Mouse (Mus musculus) myocyte (in vitro differentiated cells): ENCODE measurements at regions not wholly inside any gene's neighbourhood (a gene's known extent, or its start where the extent isn't known, plus 50 kb on each side); places are given as distances from the start of the nearest gene placed in this dataset.
A peak's percentile ranks its signal among the peaks of the same experiment; 100 is the strongest.

Source experiments
- H3K27me3 ChIP-seq: one replicate; pipeline ENCODE4 v1.6.1; 2011; ENCODE audit not compliant: control insufficient read depth, insufficient read depth, insufficient read length
- H3K36me3 ChIP-seq: one replicate; pipeline ENCODE4 v1.6.1; 2011; ENCODE audit not compliant: control insufficient read depth, insufficient read depth
- H3K4me2 ChIP-seq: one replicate; pipeline ENCODE4 v1.6.1; 2011; ENCODE audit warnings: low read depth, control low read depth
- H3K4me3 ChIP-seq: one replicate; pipeline ENCODE4 v1.5.1; 2011; ENCODE audit warnings: mild to moderate bottlenecking, control low read depth, moderate library complexity
- H3K79me2 ChIP-seq: one replicate; pipeline ENCODE4 v1.6.1; 2011; ENCODE audit not compliant: control insufficient read depth, insufficient read depth
- H3ac ChIP-seq: one replicate; pipeline ENCODE4 v1.6.1; 2011; ENCODE audit not compliant: control insufficient read depth, insufficient read length
- CEBPB ChIP-seq: IDR thresholded peaks from 2 replicates; pipeline ENCODE4 v1.6.1; 2011; ENCODE audit warnings: mild to moderate bottlenecking, moderate library complexity; ENCODE audit not compliant: poor library complexity, insufficient read depth, severe bottlenecking
- E2F4 ChIP-seq: IDR thresholded peaks from one replicate; pipeline ENCODE4 v1.6.1; 2011; ENCODE audit warnings: mild to moderate bottlenecking, control low read depth, moderate library complexity; ENCODE audit not compliant: insufficient read depth
- MAX ChIP-seq: IDR thresholded peaks from one replicate; pipeline ENCODE4 v1.6.1; 2011; ENCODE audit warnings: low read depth, mild to moderate bottlenecking, control low read depth
- MYOD1 ChIP-seq, 3 experiments: IDR thresholded peaks; one replicate each; pipeline ENCODE4 v1.6.1; 2011; ENCODE audit warnings: control low read depth in 2 of 3, low read depth in 2 of 3, mild to moderate bottlenecking in 2 of 3, moderate library complexity in 1 of 3; ENCODE audit not compliant: insufficient read length in 2 of 3, control insufficient read depth in 1 of 3
- MYOG ChIP-seq, 3 experiments: IDR thresholded peaks; one replicate each; pipeline ENCODE4 v1.6.1; 2011; ENCODE audit warnings: control low read depth in 2 of 3, low read depth in 2 of 3, mild to moderate bottlenecking in 2 of 3; ENCODE audit not compliant: insufficient read length in 2 of 3, control insufficient read depth in 1 of 3, insufficient read depth in 1 of 3
- POLR2A ChIP-seq: IDR thresholded peaks from one replicate; pipeline ENCODE4 v1.6.1; 2011; ENCODE audit warnings: low read depth, mild to moderate bottlenecking, control low read depth, moderate library complexity; ENCODE audit not compliant: insufficient read length
- POLR2AphosphoS2 ChIP-seq: IDR thresholded peaks from one replicate; pipeline ENCODE4 v1.6.1; 2011; ENCODE audit warnings: low read depth, control low read depth; ENCODE audit not compliant: insufficient read length
- REST ChIP-seq: IDR thresholded peaks from one replicate; pipeline ENCODE4 v1.6.1; 2011; ENCODE audit warnings: mild to moderate bottlenecking, control low read depth, moderate library complexity; ENCODE audit not compliant: insufficient read depth, insufficient read length
- SRF ChIP-seq: IDR thresholded peaks from one replicate; pipeline ENCODE4 v1.6.1; 2011; ENCODE audit warnings: low read depth; ENCODE audit not compliant: control insufficient read depth, insufficient read length
- TCF12 ChIP-seq: IDR thresholded peaks from one replicate; pipeline ENCODE4 v1.6.1; 2011; ENCODE audit warnings: mild to moderate bottlenecking, control low read depth; ENCODE audit not compliant: poor library complexity, insufficient read depth, severe bottlenecking
- TCF3 ChIP-seq: IDR thresholded peaks from one replicate; pipeline ENCODE4 v1.6.1; 2011; ENCODE audit warnings: low read depth, control low read depth; ENCODE audit not compliant: insufficient read length
- USF1 ChIP-seq: IDR thresholded peaks from one replicate; pipeline ENCODE4 v1.6.1; 2011; ENCODE audit warnings: low read depth, mild to moderate bottlenecking, control low read depth, moderate library complexity

- no peaks in the 10 kb centered on the region for H3K27me3 ChIP-seq
- no peak overlapping the region for H3K4me3 ChIP-seq
- no peak overlapping the region for H3K4me2 ChIP-seq
- TF ChIP-seq MYOD1 (IDR thresholded peaks at IDR 0.05; ENCODE audit: control insufficient read depth in 1 of 3, insufficient read length in 2 of 3, low read depth in 2 of 3) (no peak), POLR2A (no peak), CEBPB (no peak), TCF3 (no peak), MAX (no peak), TCF12 (no peak), SRF (no peak), POLR2AphosphoS2 (no peak), E2F4 (no peak), MYOG (IDR thresholded peaks at IDR 0.05; ENCODE audit: control insufficient read depth in 1 of 3, insufficient read depth in 1 of 3, insufficient read length in 2 of 3, low read depth in 2 of 3) (no peak), USF1 (no peak), REST (no peak)
- no peaks in the 10 kb centered on the region for H3K79me2 ChIP-seq
- no peak overlapping the region for H3ac ChIP-seq
- no peaks in the 10 kb centered on the region for H3K36me3 ChIP-seq
Observed at GRCm38 (mm10) chr3:42587296-42587932, 845.0 kb downstream of the D3Ertd751e start.

GRCm38 (mm10) chr3:42589516-42589915 is 847.1 kb downstream of the D3Ertd751e start:
- Histone ChIP-seq H3K36me3 (no peaks in the 10 kb centered on the region), H3K4me3 (no peak overlapping the region), H3K27me3 (no peaks in the 10 kb centered on the region), H3K79me2 (no peaks in the 10 kb centered on the region), H3K4me2 (peak overlapping the region; percentile 21), H3ac (no peak overlapping the region)
- TF ChIP-seq POLR2AphosphoS2, result no peak
- no peak for TF ChIP-seq SRF
- no peak for TF ChIP-seq TCF3
- no peak for TF ChIP-seq TCF12
- TF ChIP-seq CEBPB, result 0 out of 2 replicates have a peak, but pooled peaks have one; percentile 33
- no peak for TF ChIP-seq MAX
- no peak for TF ChIP-seq REST
- no peak for TF ChIP-seq MYOG (IDR thresholded peaks at IDR 0.05; ENCODE audit: control insufficient read depth in 1 of 3, insufficient read depth in 1 of 3, insufficient read length in 2 of 3, low read depth in 2 of 3)

GRCm38 (mm10) chr3:42590126-42590525 is 847.7 kb downstream of the D3Ertd751e start:
- H3K4me2 ChIP-seq, result no peak overlapping the region
- no peaks in the 10 kb centered on the region for H3K79me2 ChIP-seq
- H3K4me3 ChIP-seq, result no peak overlapping the region
- 0 out of 2 replicates have a peak, but pooled peaks have one; percentile 30 for TF ChIP-seq CEBPB
- no peak for TF ChIP-seq MAX
- TF ChIP-seq MYOD1 (IDR thresholded peaks at IDR 0.05; ENCODE audit: control insufficient read depth in 1 of 3, insufficient read length in 2 of 3, low read depth in 2 of 3), result no peak
- TF ChIP-seq POLR2A, result no peak
- no peaks in the 10 kb centered on the region for H3K27me3 ChIP-seq
- no peak overlapping the region for H3ac ChIP-seq
- H3K36me3 ChIP-seq, result no peaks in the 10 kb centered on the region

GRCm38 (mm10) chr3:42593792-42594433 is 851.5 kb downstream of the D3Ertd751e start:
- Histone ChIP-seq H3K4me2 (no peak overlapping the region), H3K79me2 (no peaks in the 10 kb centered on the region), H3K36me3 (no peaks in the 10 kb centered on the region), H3ac (no peak overlapping the region), H3K4me3 (no peak overlapping the region), H3K27me3 (no peaks in the 10 kb centered on the region)
- TF ChIP-seq USF1 (no peak), E2F4 (no peak), REST (no peak), TCF3 (no peak), MAX (no peak), CEBPB (no peak), SRF (no peak), MYOG (IDR thresholded peaks at IDR 0.05; ENCODE audit: control insufficient read depth in 1 of 3, insufficient read depth in 1 of 3, insufficient read length in 2 of 3, low read depth in 2 of 3) (no peak), POLR2A (no peak), POLR2AphosphoS2 (no peak), MYOD1 (IDR thresholded peaks at IDR 0.05; ENCODE audit: control insufficient read depth in 1 of 3, insufficient read length in 2 of 3, low read depth in 2 of 3) (no peak), TCF12 (no peak)

GRCm38 (mm10) chr3:42596686-42597085 is 854.3 kb downstream of the D3Ertd751e start:
- Histone ChIP-seq H3K4me2 (no peak overlapping the region), H3K4me3 (no peak overlapping the region), H3K27me3 (no peaks in the 10 kb centered on the region), H3ac (no peak overlapping the region), H3K79me2 (no peaks in the 10 kb centered on the region), H3K36me3 (no peaks in the 10 kb centered on the region)
- no peak for TF ChIP-seq MYOD1 (IDR thresholded peaks at IDR 0.05; ENCODE audit: control insufficient read depth in 1 of 3, insufficient read length in 2 of 3, low read depth in 2 of 3)
- TF ChIP-seq MYOG (IDR thresholded peaks at IDR 0.05; ENCODE audit: control insufficient read depth in 1 of 3, insufficient read depth in 1 of 3, insufficient read length in 2 of 3, low read depth in 2 of 3), result no peak
- TF ChIP-seq TCF12, result no peak
- no peak for TF ChIP-seq POLR2A
- TF ChIP-seq MAX, result no peak
- TF ChIP-seq TCF3, result no peak
- no peak for TF ChIP-seq USF1
- no peak for TF ChIP-seq CEBPB
- no peak for TF ChIP-seq REST
- TF ChIP-seq SRF, result no peak
